In genomic region chr1:37333741-37334440, GRCm38 (mm10) we compare ENCODE assay signal across 22 mouse cellular contexts. TPM values are rescaled to one million over a fixed set of nuclear protein-coding genes. Genes with fewer than 3 reads are reported as not detected.
DNase-seq lines count a peak whose midpoint lies in the region; ATAC-seq and TF ChIP-seq lines count a peak whose summit lies in the region.
"Had no signal": no experiment of that assay in that cellular context is flagged by ENCODE, and none has a peak within 500 bp of the region (broad histone marks: within the 10 kb centered on the region; RNA-seq: fewer than 3 reads in every experiment).

No protein-coding gene starts in this region.

- H3K27me3 ChIP-seq in liver, adult 2 months (ENCODE audit: control insufficient read depth, insufficient read depth, low read length) = no peaks in the 10 kb centered on the region
- H3K27me3 ChIP-seq in liver, embryonic 12.5 days (replicated peaks) = no peaks in the 10 kb centered on the region
- no peaks in the 10 kb centered on the region for H3K27me3 ChIP-seq in testis, adult 2 months (ENCODE audit: control insufficient read depth, insufficient read depth, low read length)
- H3K27me3 ChIP-seq: embryonic facial prominence, embryonic 12.5 days; forebrain, embryonic 15.5 days; heart, embryonic 15.5 days had no signal

- H3K4me2 ChIP-seq in liver, embryonic 12.5 days = no peak overlapping the region
- H3K4me2 ChIP-seq: embryonic facial prominence, embryonic 12.5 days; forebrain, embryonic 15.5 days; heart, embryonic 11.5 days; heart, embryonic 15.5 days had no signal

- no peaks in the 10 kb centered on the region for H3K36me3 ChIP-seq in liver, adult 2 months (ENCODE audit: control insufficient read depth, insufficient read depth, low read length)
- no peaks in the 10 kb centered on the region for H3K36me3 ChIP-seq in liver, embryonic 12.5 days
- H3K36me3 ChIP-seq in testis, adult 2 months (ENCODE audit: control insufficient read depth, insufficient read depth, low read length) = no peaks in the 10 kb centered on the region
- H3K36me3 ChIP-seq: embryonic facial prominence, embryonic 12.5 days; forebrain, embryonic 15.5 days; G1E; heart, embryonic 15.5 days had no signal

- 34% methylated on average over 4 of the region's 4 CpGs for WGBS in liver, adult 2 months
- 57% methylated on average over 4 of the region's 4 CpGs for WGBS in liver, embryonic 12.5 days (ENCODE audit: insufficient replicate concordance)

- DNase-seq in frontal cortex, postnatal 10 days (ENCODE audit: low spot score in 2 of 2) = no peak
- DNase-seq in liver, adult 2 months (ENCODE audit: extremely low read depth, low read depth, low spot score) = peak; percentile 51
- no peak for DNase-seq in testis, postnatal 10 days (ENCODE audit: low spot score)
- no peak for DNase-seq in left cerebral cortex, postnatal 10 days (ENCODE audit: extremely low spot score in 1 of 2, low spot score in 2 of 2)
- DNase-seq: adrenal gland, postnatal 10 days; B cell, adult 2 months; cerebellum, adult 11-12 months; cerebellum, adult 9-10 months; cerebellum, postnatal 25 days; gastrocnemius, postnatal 14 days; heart, adult 2 months; heart, postnatal 14 days had no signal

- ATAC-seq in frontal cortex, adult (ENCODE audit: low TSS enrichment) = peak; percentile 73
- no peak for ATAC-seq in liver, embryonic 12.5 days
- no peak for ATAC-seq in activated CD4-positive, CD25-positive, alpha-beta regulatory T cell, adult 4 months
- ATAC-seq: CD4-positive, CD25-positive, alpha-beta regulatory T cell, adult 4 months; forebrain, embryonic 15.5 days had no signal

- no peak overlapping the region for H3K9ac ChIP-seq in liver, adult 2 months (ENCODE audit: low read depth, low read length)
- H3K9ac ChIP-seq in liver, embryonic 12.5 days = no peak overlapping the region
- H3K9ac ChIP-seq: embryonic facial prominence, embryonic 12.5 days; forebrain, embryonic 15.5 days; heart, embryonic 15.5 days had no signal

- TF ChIP-seq CTCF in liver, adult 2 months (IDR thresholded peaks at IDR 0.05; ENCODE audit: low read depth, low read length) = no peak
- no peak for TF ChIP-seq CTCF in testis, adult 2 months (IDR thresholded peaks at IDR 0.05; ENCODE audit: control insufficient read depth, insufficient read depth, insufficient replicate concordance, low read depth, low read length)

- H3K79me2 ChIP-seq in liver, adult 2 months (ENCODE audit: control insufficient read depth, insufficient read depth, low read length) = peaks cover 19% of the 10 kb centered on the region; the same call in 1 of the 2 replicates

- H3K27ac ChIP-seq in liver, adult 2 months (replicated peaks; ENCODE audit: insufficient read depth, low read depth, low read length) = no peak overlapping the region
- no peak overlapping the region for H3K27ac ChIP-seq in liver, embryonic 12.5 days
- no peak overlapping the region for H3K27ac ChIP-seq in testis, adult 2 months (ENCODE audit: control insufficient read depth, insufficient read depth, low read depth, low read length)
- H3K27ac ChIP-seq: embryonic facial prominence, embryonic 12.5 days; forebrain, embryonic 15.5 days; heart, adult 2 months; heart, embryonic 15.5 days had no signal

- intact Hi-C loops in left cerebral cortex, postnatal 10 days (cut with DNase I) = no loop called here

- H3K4me3 ChIP-seq in liver, adult 2 months (ENCODE audit: insufficient read depth, low read depth, low read length) = no peak overlapping the region
- no peak overlapping the region for H3K4me3 ChIP-seq in liver, embryonic 12.5 days
- H3K4me3 ChIP-seq in testis, adult 2 months (ENCODE audit: control insufficient read depth, low read depth, low read length) = peak overlapping the region; percentile 72
- H3K4me3 ChIP-seq: embryonic facial prominence, embryonic 12.5 days; forebrain, embryonic 15.5 days; heart, adult 2 months; heart, embryonic 15.5 days had no signal

- peaks cover 5% of the 10 kb centered on the region for H3K4me1 ChIP-seq in liver, adult 2 months (ENCODE audit: control insufficient read depth, insufficient read depth, low read length)
- H3K4me1 ChIP-seq in liver, embryonic 12.5 days = peaks cover 16% of the 10 kb centered on the region
- no peaks in the 10 kb centered on the region; the same call in 1 of the 2 replicates for H3K4me1 ChIP-seq in testis, adult 2 months (ENCODE audit: control insufficient read depth, insufficient read depth, low read length)

- peaks cover 4% of the 10 kb centered on the region; the same call in 1 of the 2 replicates for H3K9me3 ChIP-seq in liver, embryonic 12.5 days (replicated peaks)
- H3K9me3 ChIP-seq: embryonic facial prominence, embryonic 12.5 days; forebrain, embryonic 15.5 days; heart, embryonic 15.5 days had no signal

- no peak for TF ChIP-seq POLR2A in liver, adult 2 months (IDR thresholded peaks at IDR 0.05; ENCODE audit: extremely low read depth, insufficient read depth, low read length)
- no peak for TF ChIP-seq POLR2A in testis, adult 2 months (IDR thresholded peaks at IDR 0.05; ENCODE audit: control insufficient read depth, low read depth, low read length)

RNA-seq across cellular contexts. Expression of gene Inpp4a, which starts 34.2 kb away (rescaled TPM):
- total RNA-seq in liver, adult 2 months (2014; rRNA removed) = 12.4 and 19.2 TPM in 2 replicates
- polyA plus RNA-seq in liver, adult 2 months (2012; rRNA removed) = 8.1 and 8.2 TPM in 2 replicates
- 4.0 and 4.1 TPM in 2 replicates for polyA plus RNA-seq in liver, embryonic 12.5 days (2016; fragmentation: Nextera tagmentation; extraction: Ambion mirVana)
- polyA plus RNA-seq in testis, adult 2 months (2012; rRNA removed) = 68.1 and 74.6 TPM in 2 replicates
- 100 to 1,000 TPM; 138 TPM for total RNA-seq in left cerebral cortex, postnatal 10 days (2021)
- polyA plus RNA-seq in activated CD4-positive, CD25-positive, alpha-beta regulatory T cell, adult 4 months (2017; shearing (Covaris generic)) = 10 to 100 TPM; 58.0 to 60.7 TPM
